In genomic region chr12:17545107-17545571, GRCm38 (mm10) we compare ENCODE assay signal across 8 mouse cellular contexts. TPM values are rescaled to one million over a fixed set of nuclear protein-coding genes. Genes with fewer than 3 reads are reported as not detected.
DNase-seq lines count a peak whose midpoint lies in the region; ATAC-seq and TF ChIP-seq lines count a peak whose summit lies in the region.

No protein-coding gene starts in this region.

- H3K27ac ChIP-seq in heart, embryonic 10.5 days, result peak overlapping the region; percentile 98
- peak overlapping the region; percentile 89 for H3K27ac ChIP-seq in heart, embryonic 16.5 days (ENCODE audit: low read length)
- peak overlapping the region; percentile 95 for H3K27ac ChIP-seq in liver, postnatal 0 days (ENCODE audit: low read depth)
- H3K27ac ChIP-seq in stomach, embryonic 14.5 days (ENCODE audit: low read length), result peak overlapping the region; percentile 72

- H3K9ac ChIP-seq in heart, embryonic 16.5 days (ENCODE audit: low read length), result peak overlapping the region; percentile 93
- H3K9ac ChIP-seq in liver, postnatal 0 days (replicated peaks), result peak overlapping the region; percentile 97
- peak overlapping the region; percentile 86 for H3K9ac ChIP-seq in stomach, embryonic 14.5 days (replicated peaks; ENCODE audit: low read depth, low read length)

- no peak for TF ChIP-seq EP300 in liver, postnatal 0 days (IDR thresholded peaks at IDR 0.05; ENCODE audit: low read depth)

- ATAC-seq in common myeloid progenitor, adult 5-6 weeks (replicated peaks; ENCODE audit: low read depth, poor library complexity, severe bottlenecking), result peak; percentile 24
- ATAC-seq in heart, embryonic 16.5 days (replicated peaks; ENCODE audit: extremely low read depth, insufficient read depth, low FRiP score), result peak; percentile 30
- ATAC-seq in liver, postnatal 0 days, result peak; percentile 66
- ATAC-seq in stomach, embryonic 14.5 days (ENCODE audit: insufficient number of reproducible peaks, insufficient read depth, low FRiP score, low read depth), result peak; percentile 48

- H3K4me2 ChIP-seq in heart, embryonic 16.5 days (ENCODE audit: low read depth, low read length), result peak overlapping the region; percentile 76
- H3K4me2 ChIP-seq in liver, postnatal 0 days (ENCODE audit: low read depth, low read length), result peak overlapping the region; percentile 93
- peak overlapping the region; percentile 48 for H3K4me2 ChIP-seq in stomach, embryonic 14.5 days (replicated peaks; ENCODE audit: low read depth, low read length)

- TF ChIP-seq CTCF in liver, postnatal 0 days (IDR thresholded peaks at IDR 0.05; ENCODE audit: low read depth), result no peak

- under 1% methylated on average over 40 of the region's 40 CpGs for WGBS in heart, embryonic 10.5 days
- WGBS in heart, embryonic 16.5 days, result under 1% methylated on average over 40 of the region's 40 CpGs
- under 1% methylated on average over 36 of the region's 40 CpGs for WGBS in liver, postnatal 0 days (ENCODE audit: insufficient replicate concordance)
- 0% methylated on average over 26 of the region's 40 CpGs for WGBS in stomach, embryonic 14.5 days

- no peaks in the 10 kb centered on the region for H3K9me3 ChIP-seq in heart, embryonic 10.5 days
- no peaks in the 10 kb centered on the region for H3K9me3 ChIP-seq in heart, embryonic 16.5 days (replicated peaks; ENCODE audit: control insufficient read depth, low read length)
- H3K9me3 ChIP-seq in liver, postnatal 0 days (ENCODE audit: low read length), result no peaks in the 10 kb centered on the region
- no peaks in the 10 kb centered on the region for H3K9me3 ChIP-seq in stomach, embryonic 14.5 days (ENCODE audit: control insufficient read depth, low read depth, low read length)

- peaks cover 16% of the 10 kb centered on the region for H3K4me1 ChIP-seq in heart, embryonic 10.5 days
- H3K4me1 ChIP-seq in heart, embryonic 16.5 days (ENCODE audit: control insufficient read depth, insufficient read depth, low read length), result peaks cover 5% of the 10 kb centered on the region; the same call in 1 of the 2 replicates
- H3K4me1 ChIP-seq in liver, postnatal 0 days (ENCODE audit: insufficient read depth), result peaks cover 28% of the 10 kb centered on the region
- H3K4me1 ChIP-seq in stomach, embryonic 14.5 days (ENCODE audit: control insufficient read depth, insufficient read depth, low read length), result peaks cover 4% of the 10 kb centered on the region; the same call in 1 of the 2 replicates

- H3K27me3 ChIP-seq in heart, embryonic 10.5 days (ENCODE audit: insufficient read depth, poor library complexity, severe bottlenecking), result no peaks in the 10 kb centered on the region
- no peaks in the 10 kb centered on the region for H3K27me3 ChIP-seq in heart, embryonic 16.5 days (ENCODE audit: control insufficient read depth, insufficient read depth, low read length)
- no peaks in the 10 kb centered on the region for H3K27me3 ChIP-seq in liver, postnatal 0 days (ENCODE audit: insufficient read depth, low read length)
- no peaks in the 10 kb centered on the region for H3K27me3 ChIP-seq in stomach, embryonic 14.5 days (ENCODE audit: control insufficient read depth, insufficient read depth, low read length)

- peak; percentile 85 for DNase-seq in heart, embryonic 10.5 days (ENCODE audit: low spot score)
- no peak for DNase-seq in heart, adult 11 months
- DNase-seq in A20 (ENCODE audit: low read depth, low spot score), result peak; percentile 74
- DNase-seq in liver, postnatal 0 days, result peak; percentile 75
- no peak for DNase-seq in ovary, postnatal 14 days (ENCODE audit: low spot score)

- peak overlapping the region; percentile 92 for H3K4me3 ChIP-seq in heart, embryonic 10.5 days
- peak overlapping the region; percentile 95 for H3K4me3 ChIP-seq in heart, embryonic 16.5 days (ENCODE audit: low read length)
- peak overlapping the region; percentile 99 for H3K4me3 ChIP-seq in liver, postnatal 0 days (ENCODE audit: low read depth, low read length)
- peak overlapping the region; percentile 86 for H3K4me3 ChIP-seq in stomach, embryonic 14.5 days (ENCODE audit: low read depth, low read length)

- H3K36me3 ChIP-seq in heart, embryonic 10.5 days, result peaks cover 36% of the 10 kb centered on the region
- H3K36me3 ChIP-seq in heart, embryonic 16.5 days (ENCODE audit: control insufficient read depth, insufficient read depth), result peaks cover 26% of the 10 kb centered on the region
- H3K36me3 ChIP-seq in liver, postnatal 0 days (replicated peaks; ENCODE audit: insufficient read depth, low read length), result peaks cover 36% of the 10 kb centered on the region
- H3K36me3 ChIP-seq in stomach, embryonic 14.5 days (ENCODE audit: control insufficient read depth, insufficient read depth, low read length), result peaks cover 28% of the 10 kb centered on the region

RNA-seq across cellular contexts. Expression of gene Odc1, which starts 0.5 kb away (rescaled TPM):
- 173 and 235 TPM in 2 replicates for polyA plus RNA-seq in heart, embryonic 10.5 days (2016; fragmentation: Nextera tagmentation; extraction: Ambion mirVana)
- 383 and 403 TPM in 2 replicates for total RNA-seq in common myeloid progenitor, adult 5-6 weeks (2017)
- polyA plus RNA-seq in heart, embryonic 16.5 days (2015; fragmentation: Nextera tagmentation; extraction: Ambion mirVana), result 113 TPM in 2 replicates
- 158 and 161 TPM in 2 replicates for polyA plus RNA-seq in liver, postnatal 0 days (2015; fragmentation: Nextera tagmentation; extraction: Ambion mirVana)
- 160 and 186 TPM in 2 replicates for polyA plus RNA-seq in stomach, embryonic 14.5 days (2014; fragmentation: Nextera tagmentation; extraction: Ambion mirVana)

Comparison
In these comparisons a context has a peak if more than half of its experiments do, and no peak if none do; other contexts are left out.
1. DNase-seq: peak in heart, embryonic 10.5 days (single experiment), A20 (single experiment) and liver, postnatal 0 days (single experiment); none in heart, adult 11 months (single experiment) and ovary, postnatal 14 days (single experiment).
2. Peak in every context shown above with its lines, with median percentiles within 50 percentile points of each other: H3K27ac ChIP-seq, H3K4me3 ChIP-seq, ATAC-seq, H3K4me2 ChIP-seq and H3K9ac ChIP-seq.